Mouse (Mus musculus): ENCODE measurements around the gene Clca3a2. TPM values are rescaled to one million over a fixed set of nuclear protein-coding genes. Genes with fewer than 3 reads are reported as not detected.
"Not testable (repeated sequence)": the region's sequence is repeated elsewhere in the genome, so short reads cannot be mapped to it uniquely, and the experiment has no call there.

The Clca3a2 gene
- polyA plus RNA-seq (2016; fragmentation: Nextera tagmentation; extraction: Ambion mirVana) = not detected in 2 replicates

GRCm38 (mm10) chr3:144819219-144819618 lies at the start of gene Clca3a2:
TSS of gene Clca3a2 (minus strand) at chr3:144819494.
- H3K4me2 ChIP-seq; H3K27me3 ChIP-seq; H3K4me1 ChIP-seq (replicated peaks); H3K36me3 ChIP-seq; H3K27ac ChIP-seq; ATAC-seq (ENCODE audit: insufficient number of reproducible peaks, insufficient read depth, low FRiP score, low TSS enrichment, low read depth); H3K4me3 ChIP-seq (replicated peaks); H3K9ac ChIP-seq (replicated peaks); H3K9me3 ChIP-seq: not testable (repeated sequence)
- WGBS = 82% methylated on average over 6 of the region's 6 CpGs

- Histone ChIP-seq H3K9ac (replicated peaks) (no peak overlapping the region), H3K27me3 (no peaks in the 10 kb centered on the region), H3K4me1 (replicated peaks) (no peaks in the 10 kb centered on the region), H3K9me3 (no peaks in the 10 kb centered on the region), H3K27ac (no peak overlapping the region), H3K4me3 (replicated peaks) (no peak overlapping the region), H3K4me2 (no peak overlapping the region), H3K36me3 (no peaks in the 10 kb centered on the region)
- WGBS = 34% methylated on average over 4 of the region's 4 CpGs
- no peak for ATAC-seq (ENCODE audit: insufficient number of reproducible peaks, insufficient read depth, low FRiP score, low TSS enrichment, low read depth)
Measured at GRCm38 (mm10) chr3:144849584-144849983, 30.3 kb upstream of the Clca3a2 start.

GRCm38 (mm10) chr3:144849014-144849556 lies 29.8 kb upstream of the Clca3a2 start, which contains the start of gene Clca3b:
TSS of gene Clca3b (minus strand) at chr3:144849357.
- not testable (repeated sequence) for H3K4me2 ChIP-seq; H3K9me3 ChIP-seq; H3K4me3 ChIP-seq (replicated peaks); H3K4me1 ChIP-seq (replicated peaks); H3K27ac ChIP-seq; H3K9ac ChIP-seq (replicated peaks); H3K27me3 ChIP-seq; H3K36me3 ChIP-seq; ATAC-seq (ENCODE audit: insufficient number of reproducible peaks, insufficient read depth, low FRiP score, low TSS enrichment, low read depth)
- WGBS = 82% methylated on average over 9 of the region's 9 CpGs

GRCm38 (mm10) chr3:144827257-144827656 lies 8.0 kb upstream of the Clca3a2 start:
- Histone ChIP-seq H3K9me3 (no peaks in the 10 kb centered on the region), H3K27ac (no peak overlapping the region), H3K9ac (replicated peaks) (no peak overlapping the region), H3K27me3 (no peaks in the 10 kb centered on the region), H3K4me3 (replicated peaks) (no peak overlapping the region), H3K36me3 (no peaks in the 10 kb centered on the region), H3K4me1 (replicated peaks) (no peaks in the 10 kb centered on the region), H3K4me2 (no peak overlapping the region)
- ATAC-seq (ENCODE audit: insufficient number of reproducible peaks, insufficient read depth, low FRiP score, low TSS enrichment, low read depth) = no peak
- 93% methylated on average over 6 of the region's 6 CpGs for WGBS

- no peak for ATAC-seq (ENCODE audit: insufficient number of reproducible peaks, insufficient read depth, low FRiP score, low TSS enrichment, low read depth)
Measured at GRCm38 (mm10) chr3:144825151-144825550, 5.9 kb upstream of the Clca3a2 start.

GRCm38 (mm10) chr3:144823331-144823730 lies 4.0 kb upstream of the Clca3a2 start:
- WGBS = 83% methylated on average over 5 of the region's 5 CpGs
- Histone ChIP-seq H3K4me3 (replicated peaks) (no peak overlapping the region), H3K9me3 (no peaks in the 10 kb centered on the region), H3K4me2 (no peak overlapping the region), H3K9ac (replicated peaks) (no peak overlapping the region), H3K27ac (no peak overlapping the region), H3K4me1 (replicated peaks) (no peaks in the 10 kb centered on the region), H3K27me3 (no peaks in the 10 kb centered on the region), H3K36me3 (no peaks in the 10 kb centered on the region)
- ATAC-seq (ENCODE audit: insufficient number of reproducible peaks, insufficient read depth, low FRiP score, low TSS enrichment, low read depth) = no peak

More at GRCm38 (mm10) chr3:144825151-144825550, 5.9 kb upstream of the Clca3a2 start:
- no peaks in the 10 kb centered on the region for H3K27me3 ChIP-seq
- H3K9ac ChIP-seq (replicated peaks) = no peak overlapping the region
- H3K4me1 ChIP-seq (replicated peaks) = no peaks in the 10 kb centered on the region
- no peaks in the 10 kb centered on the region for H3K36me3 ChIP-seq
- H3K4me2 ChIP-seq = no peak overlapping the region
- no peak overlapping the region for H3K27ac ChIP-seq
- no peaks in the 10 kb centered on the region for H3K9me3 ChIP-seq
- no peak overlapping the region for H3K4me3 ChIP-seq (replicated peaks)
- 18% methylated on average over 10 of the region's 10 CpGs for WGBS

GRCm38 (mm10) chr3:144820632-144821031 lies 1.3 kb upstream of the Clca3a2 start:
- H3K4me1 ChIP-seq (replicated peaks) = no peaks in the 10 kb centered on the region

GRCm38 (mm10) chr3:144813336-144813735 lies 6.0 kb downstream of the Clca3a2 start:
- not testable (repeated sequence) for ATAC-seq (ENCODE audit: insufficient number of reproducible peaks, insufficient read depth, low FRiP score, low TSS enrichment, low read depth); H3K4me3 ChIP-seq (replicated peaks); H3K36me3 ChIP-seq; H3K27ac ChIP-seq; H3K4me1 ChIP-seq (replicated peaks); H3K9me3 ChIP-seq; H3K9ac ChIP-seq (replicated peaks); H3K27me3 ChIP-seq; H3K4me2 ChIP-seq
- 88% methylated on average over 6 of the region's 6 CpGs for WGBS

More at GRCm38 (mm10) chr3:144820632-144821031, 1.3 kb upstream of the Clca3a2 start:
- Histone ChIP-seq H3K36me3 (no peaks in the 10 kb centered on the region), H3K27me3 (no peaks in the 10 kb centered on the region), H3K27ac (no peak overlapping the region), H3K9me3 (no peaks in the 10 kb centered on the region), H3K4me2 (no peak overlapping the region), H3K9ac (replicated peaks) (no peak overlapping the region), H3K4me3 (replicated peaks) (no peak overlapping the region)
- 40% methylated on average over 1 of the region's 1 CpGs for WGBS
- no peak for ATAC-seq (ENCODE audit: insufficient number of reproducible peaks, insufficient read depth, low FRiP score, low TSS enrichment, low read depth)

- Histone ChIP-seq H3K9me3 (no peaks in the 10 kb centered on the region), H3K27me3 (no peaks in the 10 kb centered on the region), H3K9ac (replicated peaks) (no peak overlapping the region), H3K4me3 (replicated peaks) (no peak overlapping the region), H3K27ac (no peak overlapping the region), H3K36me3 (no peaks in the 10 kb centered on the region), H3K4me1 (replicated peaks) (no peaks in the 10 kb centered on the region), H3K4me2 (no peak overlapping the region)
- WGBS = 32% methylated on average over 3 of the region's 3 CpGs
- ATAC-seq (ENCODE audit: insufficient number of reproducible peaks, insufficient read depth, low FRiP score, low TSS enrichment, low read depth) = no peak
Measured at GRCm38 (mm10) chr3:144811821-144812220, 7.5 kb downstream of the Clca3a2 start.

GRCm38 (mm10) chr3:144808153-144808925 lies 11.0 kb downstream of the Clca3a2 start:
- not testable (repeated sequence) for H3K9me3 ChIP-seq; H3K4me3 ChIP-seq (replicated peaks); H3K4me1 ChIP-seq (replicated peaks); H3K4me2 ChIP-seq; H3K36me3 ChIP-seq; H3K9ac ChIP-seq (replicated peaks); H3K27me3 ChIP-seq; ATAC-seq (ENCODE audit: insufficient number of reproducible peaks, insufficient read depth, low FRiP score, low TSS enrichment, low read depth); H3K27ac ChIP-seq
- WGBS = 59% methylated on average over 16 of the region's 17 CpGs

- not testable (repeated sequence) for H3K4me2 ChIP-seq; H3K27me3 ChIP-seq; H3K36me3 ChIP-seq; H3K27ac ChIP-seq; H3K4me1 ChIP-seq (replicated peaks); H3K9ac ChIP-seq (replicated peaks); H3K9me3 ChIP-seq; ATAC-seq (ENCODE audit: insufficient number of reproducible peaks, insufficient read depth, low FRiP score, low TSS enrichment, low read depth); H3K4me3 ChIP-seq (replicated peaks)
- 85% methylated on average over 2 of the region's 2 CpGs for WGBS
Measured at GRCm38 (mm10) chr3:144806626-144807025, 12.7 kb downstream of the Clca3a2 start.

Data from limb, embryonic 12.5 days (tissue).